Mouse (Mus musculus) urinary bladder, adult 18-20 months (tissue): ENCODE data around the gene Rcl1.

Experiments
- DNase-seq, 2 experiments: peaks; one replicate each; pipeline ENCODE4 v3.0.0; 2022; ENCODE audit warnings: low spot score in 2 of 2, mixed read lengths in 2 of 2

Gene Rcl1

GRCm38 (mm10) chr19:29100874-29101542 lies at the start of gene Rcl1:
Gene Rcl1, plus strand, starts transcription at chr19:29101375.
- peak; percentile 84 to 93 for DNase-seq

- DNase-seq, result no peak
Observed at GRCm38 (mm10) chr19:29052786-29053185, 48.4 kb upstream of the Rcl1 start.

GRCm38 (mm10) chr19:29054594-29054993 lies 46.6 kb upstream of the Rcl1 start:
- DNase-seq, result no peak

GRCm38 (mm10) chr19:29055469-29055868 lies 45.7 kb upstream of the Rcl1 start:
- no peak for DNase-seq

- DNase-seq, result no peak
Observed at GRCm38 (mm10) chr19:29058741-29059140, 42.4 kb upstream of the Rcl1 start.

- no peak for DNase-seq
Observed at GRCm38 (mm10) chr19:29059688-29060087, 41.5 kb upstream of the Rcl1 start.

GRCm38 (mm10) chr19:29060299-29060698 lies 40.9 kb upstream of the Rcl1 start:
- DNase-seq, result no peak

- DNase-seq, result no peak
Observed at GRCm38 (mm10) chr19:29063009-29063408, 38.2 kb upstream of the Rcl1 start.

- DNase-seq, result peak; percentile 86 to 87
Observed at GRCm38 (mm10) chr19:29063577-29064363, 37.4 kb upstream of the Rcl1 start.

- DNase-seq, result no peak
Observed at GRCm38 (mm10) chr19:29064451-29065102, 36.6 kb upstream of the Rcl1 start.

- peak; percentile 64 to 79 for DNase-seq
Observed at GRCm38 (mm10) chr19:29066981-29067471, 34.1 kb upstream of the Rcl1 start.

- DNase-seq, result no peak
Observed at GRCm38 (mm10) chr19:29069195-29069594, 32.0 kb upstream of the Rcl1 start.

- DNase-seq, result no peak
Observed at GRCm38 (mm10) chr19:29074802-29075201, 26.4 kb upstream of the Rcl1 start.

- DNase-seq, result no peak
Observed at GRCm38 (mm10) chr19:29088628-29089027, 12.5 kb upstream of the Rcl1 start.

- no peak for DNase-seq
Observed at GRCm38 (mm10) chr19:29092194-29092593, 9.0 kb upstream of the Rcl1 start.

GRCm38 (mm10) chr19:29099106-29099505 lies 2.1 kb upstream of the Rcl1 start:
- no peak for DNase-seq

- DNase-seq, result no peak
Observed at GRCm38 (mm10) chr19:29099596-29099995, 1.6 kb upstream of the Rcl1 start.

GRCm38 (mm10) chr19:29100261-29100660 lies 914 bp upstream of the Rcl1 start:
- no peak for DNase-seq

GRCm38 (mm10) chr19:29101591-29101990 lies 416 bp downstream of the Rcl1 start:
- DNase-seq, result no peak

- DNase-seq, result no peak
Observed at GRCm38 (mm10) chr19:29102098-29102497, 923 bp downstream of the Rcl1 start.

- DNase-seq, result no peak
Observed at GRCm38 (mm10) chr19:29105816-29106215, 4.6 kb downstream of the Rcl1 start.

- DNase-seq, result no peak
Observed at GRCm38 (mm10) chr19:29106261-29106660, 5.1 kb downstream of the Rcl1 start.
